Mouse (Mus musculus): ENCODE measurements around the gene Rnf17. TPM values are rescaled to one million over a fixed set of nuclear protein-coding genes. Genes with fewer than 3 reads are reported as not detected.

Rnf17 gene
- total and polyA plus RNA-seq, 3 experiments: 37.0 to 183 (median 46.4) TPM

DNA sequence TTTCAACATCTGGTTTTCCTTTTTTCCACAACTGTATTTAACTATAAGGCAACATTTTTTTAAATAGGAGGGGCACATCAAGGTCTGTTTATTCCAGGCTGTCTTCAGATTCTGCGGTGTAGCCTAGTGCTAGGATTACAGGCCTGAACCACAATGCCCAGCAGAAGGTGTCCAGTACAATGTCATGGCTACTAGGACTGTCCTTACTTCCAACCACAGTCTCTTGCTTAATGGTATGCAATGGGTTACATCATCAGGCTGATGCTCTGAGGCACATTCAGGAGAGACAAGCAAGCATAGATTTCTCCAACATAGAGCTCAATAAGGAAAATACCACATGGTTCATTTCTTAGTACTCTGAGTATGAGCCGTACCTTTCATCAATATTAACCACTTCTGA, 152.3 kb downstream of the Rnf17 start:
- DNase-seq (ENCODE audit: low read depth, low spot score): no peak
- no peaks in the 10 kb centered on the region for H3K36me3 ChIP-seq (ENCODE audit: control insufficient read depth in 1 of 2, insufficient read depth in 2 of 2, low read length in 2 of 2)
- H3K4me1 ChIP-seq (ENCODE audit: control insufficient read depth in 1 of 2, insufficient read depth in 2 of 2, low read length in 2 of 2): no peaks in the 10 kb centered on the region
- H3K27me3 ChIP-seq (ENCODE audit: control insufficient read depth in 1 of 2, insufficient read depth in 2 of 2, low read length in 2 of 2): no peaks in the 10 kb centered on the region
- no peaks in the 10 kb centered on the region for H3K9me3 ChIP-seq (replicated peaks; ENCODE audit: insufficient read depth, low read length)
- no peaks in the 10 kb centered on the region for H3K79me2 ChIP-seq (ENCODE audit: control insufficient read depth, insufficient read depth, low read length, poor library complexity)
- no peak overlapping the region for H3K4me3 ChIP-seq (ENCODE audit: control insufficient read depth in 1 of 2, insufficient read depth in 1 of 2, low read depth in 2 of 2, low read length in 2 of 2)
- no peak overlapping the region for H3K9ac ChIP-seq (ENCODE audit: control insufficient read depth, low read depth, low read length, poor library complexity, severe bottlenecking)
- TF ChIP-seq CTCF (IDR thresholded peaks at IDR 0.05 in 2 of 3, conservative IDR thresholded peaks at IDR 0.05 in 1 of 3; ENCODE audit: control insufficient read depth in 1 of 3, insufficient read depth in 1 of 3, low read depth in 2 of 3, low read length in 3 of 3, poor library complexity in 1 of 3, severe bottlenecking in 1 of 3): no peak
- TF ChIP-seq GATA1 (IDR thresholded peaks at IDR 0.05; ENCODE audit: low read depth, low read length): no peak
- no peak for TF ChIP-seq GABPA (IDR thresholded peaks at IDR 0.05; ENCODE audit: low read depth, low read length)
- TF ChIP-seq ELF1 (IDR thresholded peaks at IDR 0.05; ENCODE audit: low read depth, low read length): no peak
- no peak for TF ChIP-seq MAFK (IDR thresholded peaks at IDR 0.05; ENCODE audit: borderline replicate concordance, low read depth, low read length)
- no peak for TF ChIP-seq CHD2 (IDR thresholded peaks at IDR 0.05; ENCODE audit: low read length)
- TF ChIP-seq NRF1 (IDR thresholded peaks at IDR 0.05; ENCODE audit: insufficient read depth, low read depth, low read length, poor library complexity, severe bottlenecking): no peak
- no peak for TF ChIP-seq UBTF (IDR thresholded peaks at IDR 0.05; ENCODE audit: borderline replicate concordance, insufficient read depth, low read depth, low read length)
- TF ChIP-seq EP300 (IDR thresholded peaks at IDR 0.05; ENCODE audit: low read depth in 1 of 2, low read length in 2 of 2): no peak
- TF ChIP-seq MYC (IDR thresholded peaks at IDR 0.05; ENCODE audit: low read depth, low read length): no peak
- no peak for TF ChIP-seq ZC3H11A (IDR thresholded peaks at IDR 0.05; ENCODE audit: low read depth, low read length)
- H3K27ac ChIP-seq (ENCODE audit: control insufficient read depth, low read depth, low read length): no peak overlapping the region

DNA sequence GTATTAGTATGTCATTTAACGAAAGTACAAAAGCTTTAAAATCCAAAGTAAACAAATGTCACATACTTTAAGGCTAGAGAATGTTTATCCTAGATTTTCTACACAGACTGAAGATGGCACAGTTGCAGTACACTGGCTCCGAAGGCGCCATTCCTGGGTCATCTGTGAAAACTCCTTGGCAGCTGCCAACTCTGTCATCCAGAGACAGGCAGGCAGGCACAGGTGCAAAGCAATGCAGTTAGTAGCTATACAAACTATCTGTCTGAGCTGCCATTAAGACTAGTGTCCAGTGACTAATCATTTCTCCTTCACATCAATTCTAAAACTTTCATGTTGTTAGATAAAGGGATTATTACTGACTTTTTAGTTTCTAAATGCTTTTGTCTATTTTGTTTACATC, 156.8 kb downstream of the Rnf17 start:
- DNase-seq (ENCODE audit: low read depth, low spot score): no peak
- Histone ChIP-seq H3K4me1 (ENCODE audit: control insufficient read depth in 1 of 2, insufficient read depth in 2 of 2, low read length in 2 of 2) (no peaks in the 10 kb centered on the region), H3K9ac (ENCODE audit: control insufficient read depth, low read depth, low read length, poor library complexity, severe bottlenecking) (no peak overlapping the region), H3K27me3 (ENCODE audit: control insufficient read depth in 1 of 2, insufficient read depth in 2 of 2, low read length in 2 of 2) (no peaks in the 10 kb centered on the region), H3K27ac (ENCODE audit: control insufficient read depth, low read depth, low read length) (no peak overlapping the region), H3K36me3 (ENCODE audit: control insufficient read depth in 1 of 2, insufficient read depth in 2 of 2, low read length in 2 of 2) (no peaks in the 10 kb centered on the region), H3K4me3 (ENCODE audit: control insufficient read depth in 1 of 2, insufficient read depth in 1 of 2, low read depth in 2 of 2, low read length in 2 of 2) (no peak overlapping the region), H3K9me3 (replicated peaks; ENCODE audit: insufficient read depth, low read length) (no peaks in the 10 kb centered on the region), H3K79me2 (ENCODE audit: control insufficient read depth, insufficient read depth, low read length, poor library complexity) (no peaks in the 10 kb centered on the region)
- no peak for TF ChIP-seq UBTF (IDR thresholded peaks at IDR 0.05; ENCODE audit: borderline replicate concordance, insufficient read depth, low read depth, low read length)
- no peak for TF ChIP-seq MXI1 (IDR thresholded peaks at IDR 0.05; ENCODE audit: low read depth, low read length)
- TF ChIP-seq TBP (IDR thresholded peaks at IDR 0.05; ENCODE audit: low read depth, low read length): no peak
- no peak for TF ChIP-seq ELF1 (IDR thresholded peaks at IDR 0.05; ENCODE audit: low read depth, low read length)
- no peak for TF ChIP-seq MAX (IDR thresholded peaks at IDR 0.05; ENCODE audit: low read length)
- TF ChIP-seq USF2 (IDR thresholded peaks at IDR 0.05; ENCODE audit: borderline replicate concordance in 1 of 2, insufficient read depth in 1 of 2, low read depth in 1 of 2, low read length in 2 of 2): no peak
- TF ChIP-seq CTCF (IDR thresholded peaks at IDR 0.05 in 2 of 3, conservative IDR thresholded peaks at IDR 0.05 in 1 of 3; ENCODE audit: control insufficient read depth in 1 of 3, insufficient read depth in 1 of 3, low read depth in 2 of 3, low read length in 3 of 3, poor library complexity in 1 of 3, severe bottlenecking in 1 of 3): no peak
- no peak for TF ChIP-seq GABPA (IDR thresholded peaks at IDR 0.05; ENCODE audit: low read depth, low read length)
- TF ChIP-seq CHD1 (IDR thresholded peaks at IDR 0.05; ENCODE audit: low read depth, low read length): no peak
- no peak for TF ChIP-seq MYC (IDR thresholded peaks at IDR 0.05; ENCODE audit: low read depth, low read length)
- no peak for TF ChIP-seq GATA1 (IDR thresholded peaks at IDR 0.05; ENCODE audit: low read depth, low read length)
- TF ChIP-seq JUND (IDR thresholded peaks at IDR 0.05; ENCODE audit: low read depth, low read length): no peak
